Mouse (Mus musculus): ENCODE measurements around the gene Tmem59l. TPM values are rescaled to one million over a fixed set of nuclear protein-coding genes. Genes with fewer than 3 reads are reported as not detected.
"Not testable (repeated sequence)": the region's sequence is repeated elsewhere in the genome, so short reads cannot be mapped to it uniquely, and the experiment has no call there.

Gene Tmem59l
- not detected for total RNA-seq (2021)
- long read RNA-seq, experiment 1 = 0 reads
- long read RNA-seq, experiment 2 = 0 reads

DNA sequence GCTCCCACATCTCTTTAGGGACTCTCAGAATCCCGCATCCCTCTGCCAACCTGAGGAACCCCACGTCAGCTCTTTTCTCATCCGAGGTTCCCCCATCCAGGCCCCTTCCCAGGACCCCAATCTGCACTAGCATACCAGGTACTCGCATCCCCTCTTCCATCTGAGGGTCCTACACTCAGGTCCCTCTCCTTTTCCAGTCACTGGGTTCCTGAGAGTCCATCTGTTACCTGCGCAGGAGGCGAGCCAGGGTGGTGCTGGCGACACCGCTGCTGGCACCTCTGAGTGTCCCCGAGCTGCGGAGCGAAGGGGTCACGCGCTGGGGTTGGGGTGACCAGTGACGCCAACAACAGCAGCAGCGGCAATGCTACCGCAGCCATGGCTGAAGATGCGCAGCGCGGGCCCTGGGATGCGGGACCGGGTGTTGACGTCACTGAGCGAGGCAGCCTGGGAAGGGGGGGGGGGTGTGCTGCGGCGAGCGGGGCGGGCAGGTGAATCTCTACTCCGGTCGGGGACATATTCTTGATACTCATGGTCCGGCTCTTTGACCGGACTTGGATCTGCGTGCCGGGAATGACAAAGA, at the start of gene Tmem59l:
Gene Tmem59l, minus strand, starts transcription at position 418 of the 580 bp plus-strand sequence.
- intact Hi-C loops (cut with DNase I; ENCODE audit: low total_unique reads) = no loop called here
- no peak for DNase-seq

GRCm38 (mm10) chr8:70535701-70536100, 48.5 kb upstream of the Tmem59l start:
- intact Hi-C loops (cut with DNase I; ENCODE audit: low total_unique reads) = no loop called here
- no peak for DNase-seq

DNA sequence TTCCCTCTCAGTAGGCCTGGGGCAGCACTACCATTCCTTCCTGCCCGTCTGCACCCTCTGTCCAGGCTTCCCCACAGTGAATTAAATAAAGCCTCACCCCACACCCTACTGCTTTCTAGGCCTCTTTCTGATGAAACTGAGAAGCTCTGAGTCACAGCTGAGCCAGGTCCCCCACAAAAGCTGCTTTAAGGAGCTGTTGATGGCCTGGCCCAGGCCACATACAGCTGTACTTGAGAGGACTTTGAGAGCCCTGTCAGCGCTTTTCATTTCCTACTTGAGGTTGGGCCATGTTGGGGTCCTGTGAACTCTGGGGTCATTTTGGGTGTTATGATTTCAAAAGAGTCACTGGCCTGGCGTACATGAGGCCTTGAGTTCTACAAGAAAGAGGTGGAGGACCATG, 48.1 kb upstream of the Tmem59l start:
- intact Hi-C loops (cut with DNase I; ENCODE audit: low total_unique reads) = no loop called here
- no peak for DNase-seq

GRCm38 (mm10) chr8:70534281-70534680, 47.1 kb upstream of the Tmem59l start:
- DNase-seq = no peak
- intact Hi-C loops (cut with DNase I; ENCODE audit: low total_unique reads) = no loop called here

DNA sequence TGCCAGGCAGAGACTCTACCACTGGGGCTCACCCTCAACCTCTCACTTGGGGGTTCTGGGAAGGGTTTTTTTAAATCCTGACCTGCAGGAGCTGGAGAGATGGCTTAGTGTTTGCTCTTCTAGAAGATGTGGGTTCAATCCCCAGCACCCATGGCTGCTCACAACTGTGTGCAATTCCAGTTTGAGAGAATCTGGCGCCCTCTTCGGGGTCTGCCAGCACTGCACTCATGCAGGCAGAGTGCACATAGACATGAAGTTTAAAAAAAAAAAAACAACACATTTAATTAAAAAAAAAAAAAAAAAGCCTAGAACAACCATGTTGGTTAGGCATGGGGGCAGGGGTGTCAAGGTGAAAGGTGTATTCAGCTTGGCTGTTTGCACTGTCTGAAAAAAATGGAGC, 43.2 kb upstream of the Tmem59l start:
- DNase-seq = no peak
- intact Hi-C loops (cut with DNase I; ENCODE audit: low total_unique reads) = no loop called here

DNA sequence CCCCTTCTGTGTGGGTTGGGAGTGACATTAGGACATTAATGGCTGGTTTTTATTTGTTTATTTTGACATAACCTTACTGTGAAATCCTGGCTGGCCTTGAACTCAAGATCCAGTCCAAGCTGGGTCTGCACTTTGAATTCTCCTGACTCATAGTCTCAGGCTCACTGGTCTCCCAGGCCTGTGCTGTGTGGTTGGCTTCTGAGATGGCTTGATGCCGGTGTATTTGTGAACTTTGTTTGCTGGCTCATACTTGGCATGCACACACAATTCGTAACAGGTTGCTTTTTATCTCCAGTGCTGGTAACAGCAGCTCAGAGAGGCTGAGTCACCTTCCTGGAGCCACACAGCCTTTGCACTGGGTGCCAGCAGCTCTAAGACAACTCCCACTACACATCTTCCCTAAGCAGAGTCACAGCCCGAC, 42.6 kb upstream of the Tmem59l start:
- intact Hi-C loops (cut with DNase I; ENCODE audit: low total_unique reads) = no loop called here
- no peak for DNase-seq

DNA sequence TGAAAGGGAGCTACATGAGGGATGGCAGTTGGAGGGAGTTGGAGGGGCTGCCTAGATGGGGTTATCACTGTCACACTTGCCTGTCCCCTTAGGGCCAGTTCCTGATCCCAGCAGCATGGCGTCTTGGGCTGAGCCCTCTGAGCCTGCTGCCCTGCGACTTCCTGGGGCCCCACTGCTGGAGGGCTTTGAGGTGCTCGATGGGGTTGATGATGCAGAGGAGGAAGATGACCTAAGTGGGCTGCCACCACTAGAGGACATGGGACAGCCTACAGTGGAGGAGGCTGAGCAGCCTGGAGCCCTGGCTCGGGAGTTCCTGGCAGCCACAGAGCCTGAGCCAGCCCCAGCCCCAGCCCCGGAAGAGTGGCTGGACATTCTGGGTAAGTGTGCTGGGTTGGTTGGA, 42.1 kb upstream of the Tmem59l start:
- no peak for DNase-seq
- intact Hi-C loops (cut with DNase I; ENCODE audit: low total_unique reads) = no loop called here

DNA sequence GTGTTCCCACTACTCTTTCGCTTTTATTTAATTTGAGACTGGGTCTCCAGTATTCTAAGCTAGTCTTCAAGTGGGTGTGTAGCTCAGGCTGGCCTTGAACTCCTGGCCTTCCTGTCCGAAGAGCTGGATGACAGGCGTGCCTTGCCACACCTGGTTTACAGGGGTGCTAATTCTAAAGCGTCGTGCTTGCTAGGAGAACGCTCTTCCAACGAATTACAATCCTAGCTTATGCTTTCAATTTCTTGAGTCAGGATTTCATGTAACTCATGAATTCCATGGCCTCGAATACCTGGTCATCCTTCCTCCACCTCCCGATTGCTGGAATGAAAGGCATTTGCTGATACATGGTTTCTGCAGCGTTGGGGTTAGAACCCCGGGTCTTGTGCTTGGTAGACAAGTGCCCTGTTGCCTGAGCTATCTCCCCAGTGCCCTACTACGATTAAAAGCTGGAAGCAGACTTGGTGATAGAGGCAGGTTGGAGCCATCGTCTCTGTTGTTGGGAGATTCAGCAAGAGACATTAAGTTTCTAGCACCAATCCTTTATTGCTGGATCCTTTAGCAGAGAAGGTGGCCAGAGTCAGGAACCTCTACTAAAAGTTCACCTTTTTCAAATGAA, 41.1 kb upstream of the Tmem59l start:
- intact Hi-C loops (cut with DNase I; ENCODE audit: low total_unique reads) = no loop called here
- DNase-seq = no peak

DNA sequence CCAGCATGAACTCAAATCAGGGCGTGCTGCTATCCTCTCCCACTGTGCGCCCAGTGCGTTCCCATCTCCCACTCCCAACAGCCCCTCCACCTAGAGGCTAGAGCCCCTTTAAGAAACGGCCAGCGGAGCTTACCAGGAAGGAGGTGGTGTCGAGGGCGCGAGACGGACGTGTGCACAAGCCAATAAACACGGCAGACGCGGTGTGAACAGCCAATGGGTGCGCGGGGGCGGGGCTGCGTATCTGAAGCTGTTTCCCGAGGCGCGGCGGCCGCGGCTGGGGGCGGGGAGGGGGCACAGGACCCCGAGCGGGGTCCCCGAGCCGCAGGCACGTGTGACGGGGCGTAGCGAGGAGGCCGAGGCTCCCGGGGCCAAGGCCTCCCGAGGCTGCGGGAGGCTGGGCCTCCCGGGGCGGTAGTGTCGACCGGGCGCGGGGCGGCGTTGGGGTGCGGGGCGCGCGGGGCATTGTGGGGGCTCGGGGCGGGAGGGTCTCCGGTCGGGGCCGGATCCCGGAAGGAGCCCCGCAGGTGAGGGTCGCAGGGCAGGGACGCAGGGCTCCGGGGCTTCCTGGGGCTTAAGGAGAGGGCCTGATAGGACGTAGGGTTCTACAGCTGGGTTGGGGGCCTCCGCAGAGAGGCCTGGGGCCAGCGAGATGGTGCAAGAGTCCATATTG, 40.5 kb upstream of the Tmem59l start, which contains the start of the genes Fkbp8 and Kxd1:
Gene Fkbp8, plus strand, starts transcription at position 213 of the 670 bp plus-strand sequence.
Gene Kxd1, minus strand, starts transcription at position 445 of the 670 bp plus-strand sequence.
- peak; percentile 95 for DNase-seq
- intact Hi-C loops (cut with DNase I; ENCODE audit: low total_unique reads) = no loop called here

DNA sequence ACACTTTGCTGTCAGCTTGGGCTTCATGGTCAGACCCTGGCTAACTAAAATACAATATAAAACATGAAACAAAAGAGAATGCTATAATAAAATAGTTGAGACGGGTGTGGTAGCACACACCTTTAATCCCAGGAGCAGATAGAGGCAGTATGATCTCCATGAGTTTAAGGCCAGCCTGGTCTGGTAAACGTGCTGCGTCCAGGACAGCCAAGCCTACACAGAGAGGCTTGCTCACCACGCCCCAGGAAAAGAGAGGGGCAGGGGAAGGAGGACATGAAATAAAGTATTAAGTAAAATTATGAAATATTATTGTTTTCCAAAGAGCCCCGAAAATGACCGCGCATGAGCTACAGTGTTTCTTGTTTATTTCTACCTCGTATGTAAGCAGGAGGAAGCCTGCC, 40.0 kb upstream of the Tmem59l start:
- DNase-seq = no peak
- intact Hi-C loops (cut with DNase I; ENCODE audit: low total_unique reads) = no loop called here

- peak; percentile 95 for DNase-seq
- intact Hi-C loops (cut with DNase I; ENCODE audit: low total_unique reads) = no loop called here
Measured at GRCm38 (mm10) chr8:70522592-70523403, 35.6 kb upstream of the Tmem59l start.

GRCm38 (mm10) chr8:70519606-70520005, 32.4 kb upstream of the Tmem59l start:
- DNase-seq = no peak
- intact Hi-C loops (cut with DNase I; ENCODE audit: low total_unique reads) = no loop called here

DNA sequence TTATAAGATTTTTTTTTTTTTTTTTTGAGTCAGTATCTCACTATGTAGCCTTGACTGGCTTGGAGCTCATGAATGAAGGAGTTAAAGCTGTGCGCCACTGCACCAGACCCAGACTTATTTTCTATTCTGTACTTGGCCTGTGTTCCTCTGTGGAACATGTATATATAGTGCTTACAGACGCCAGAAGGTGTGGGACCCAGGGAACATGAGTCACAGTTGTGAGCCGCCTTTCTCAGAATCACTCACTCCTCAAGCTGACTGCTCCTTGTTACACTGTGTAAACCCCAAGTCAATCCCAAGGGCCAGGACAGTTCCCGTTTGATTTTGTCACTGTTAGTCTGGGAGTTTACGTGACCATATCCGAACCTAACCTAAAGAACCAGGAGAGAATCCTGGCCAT, 31.9 kb upstream of the Tmem59l start:
- intact Hi-C loops (cut with DNase I; ENCODE audit: low total_unique reads) = no loop called here
- DNase-seq = no peak

DNA sequence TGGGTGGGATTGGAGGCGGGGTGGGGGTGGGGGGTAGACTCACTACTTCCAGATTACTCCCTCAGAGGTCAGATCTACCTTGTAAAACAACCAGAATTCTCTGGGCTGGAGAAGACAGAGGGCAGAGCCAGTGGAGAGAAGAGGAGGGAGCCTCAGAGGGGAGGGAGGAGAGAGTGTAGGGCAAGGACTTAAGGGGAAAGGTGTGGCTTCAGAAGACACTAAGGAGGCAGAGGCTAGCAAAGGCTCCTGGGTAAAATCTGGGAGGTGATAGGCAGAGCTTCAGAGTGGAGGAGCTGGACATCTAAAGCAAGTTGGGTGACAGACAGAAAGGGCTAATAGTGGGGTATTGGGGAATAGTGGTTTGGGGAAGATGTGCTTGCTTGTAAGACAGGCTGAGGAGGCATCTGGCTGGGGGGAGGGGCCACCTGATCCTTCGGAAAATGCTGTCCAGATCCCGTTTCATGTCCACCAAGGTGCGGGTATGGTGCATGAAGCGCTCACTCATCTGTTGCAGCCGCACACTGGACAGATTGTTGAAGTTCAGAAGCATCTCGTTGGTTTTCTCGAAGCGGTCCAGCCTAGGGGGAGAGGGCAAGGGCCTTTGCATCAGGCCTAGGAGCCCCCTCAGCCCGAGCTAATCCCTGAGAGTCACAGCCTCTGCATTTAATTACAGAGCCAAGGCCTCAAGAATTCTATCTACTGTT, 30.9 kb upstream of the Tmem59l start:
- no peak for DNase-seq
- intact Hi-C loops (cut with DNase I; ENCODE audit: low total_unique reads) = no loop called here

DNA sequence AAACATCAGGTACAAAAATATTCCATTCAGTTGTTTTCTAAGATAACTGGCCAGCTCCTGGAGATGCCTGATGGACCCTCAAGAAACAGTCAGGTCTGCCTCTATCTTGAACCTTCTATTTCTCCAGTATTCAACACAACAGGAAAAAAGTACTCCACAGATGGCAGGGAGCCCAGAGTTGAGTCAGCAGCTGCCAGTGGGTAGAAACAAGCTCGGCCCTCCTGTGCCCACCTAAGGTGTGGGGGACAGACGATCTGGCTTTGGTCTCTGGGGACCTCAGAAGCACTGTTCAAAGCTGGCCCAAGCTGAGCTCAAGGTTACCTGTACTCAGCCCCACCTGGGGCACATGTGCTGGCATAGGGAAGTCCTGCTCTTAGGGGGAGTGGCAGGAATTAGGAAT, 26.3 kb upstream of the Tmem59l start:
- DNase-seq = no peak
- intact Hi-C loops (cut with DNase I; ENCODE audit: low total_unique reads) = no loop called here

DNA sequence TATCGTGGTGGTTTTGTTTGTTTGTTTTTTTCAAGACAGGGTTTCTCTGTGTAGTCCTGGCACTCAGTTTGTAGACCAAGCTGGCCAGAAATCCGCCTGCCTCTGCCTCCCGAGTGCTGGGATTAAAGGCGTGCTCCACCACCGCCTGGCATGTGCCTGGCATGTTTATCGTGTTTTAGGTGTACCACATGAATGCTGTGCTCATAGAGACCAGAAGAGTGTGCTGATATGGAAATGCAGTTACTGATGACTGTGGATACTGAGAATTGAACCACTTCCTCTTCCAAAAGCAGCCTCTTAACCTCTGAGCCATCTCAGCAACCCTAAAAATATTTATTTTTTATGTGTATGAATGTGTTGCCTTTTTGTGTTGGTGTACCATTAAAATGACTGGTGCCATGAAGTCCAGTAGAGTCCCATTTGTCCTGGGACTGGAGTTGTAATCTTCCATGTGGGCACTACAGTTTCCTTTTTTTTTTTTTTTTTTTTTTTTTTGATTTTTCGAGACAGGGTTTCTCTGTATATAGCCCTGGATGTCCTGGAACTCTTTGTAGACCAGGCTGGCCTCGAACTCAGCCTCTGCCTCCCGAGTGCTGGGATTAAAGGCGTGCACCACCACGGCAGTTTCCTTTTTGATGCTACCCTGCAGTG, 25.2 kb upstream of the Tmem59l start:
- intact Hi-C loops (cut with DNase I; ENCODE audit: low total_unique reads) = no loop called here
- DNase-seq = no peak

- intact Hi-C loops (cut with DNase I; ENCODE audit: low total_unique reads) = no loop called here
- no peak for DNase-seq
Measured at GRCm38 (mm10) chr8:70511770-70512169, 24.6 kb upstream of the Tmem59l start.

- DNase-seq; intact Hi-C loops (cut with DNase I; ENCODE audit: low total_unique reads): not testable (repeated sequence)
Measured at GRCm38 (mm10) chr8:70511174-70511573, 24.0 kb upstream of the Tmem59l start.

All from gastrocnemius, postnatal 14 days (tissue).